Comparison of ENCODE assay signal across 9 mouse cellular contexts in the genomic region with DNA sequence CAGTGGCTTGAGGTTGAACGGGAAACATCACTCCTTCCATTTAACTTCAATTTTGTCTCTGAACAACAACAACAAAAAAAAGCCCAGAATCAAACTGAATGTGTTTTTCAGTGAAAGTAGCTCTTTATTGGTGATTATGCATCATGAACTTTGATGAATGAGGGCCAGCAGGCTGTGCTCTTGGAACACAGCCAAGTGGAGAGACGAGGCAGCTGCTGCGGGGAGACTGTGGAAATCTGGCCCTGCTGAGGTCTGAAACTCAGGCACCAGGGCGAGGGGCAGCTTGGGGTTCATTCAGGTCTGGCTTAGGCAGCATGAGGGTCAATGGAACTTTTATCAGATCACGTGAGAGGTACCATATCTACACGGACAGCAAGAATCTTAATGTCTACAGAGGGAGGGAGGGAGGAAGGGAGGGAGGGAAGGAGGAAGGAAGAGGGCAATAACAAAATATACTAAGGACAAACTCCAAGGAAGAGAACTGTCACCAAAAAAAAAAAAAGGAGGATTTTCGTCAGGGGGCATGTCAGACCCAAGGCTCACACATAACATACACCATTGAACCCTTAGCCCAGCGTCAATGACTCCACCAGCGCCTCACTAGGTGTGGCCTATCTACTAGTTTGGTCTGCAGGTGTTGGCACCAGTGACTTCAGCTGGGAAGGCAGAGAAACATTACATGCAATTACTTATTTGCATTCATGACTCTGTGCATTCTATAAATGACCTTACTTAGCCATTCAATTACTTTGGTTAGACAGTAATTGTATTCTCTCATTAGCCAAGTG.
A peak's percentile ranks its signal among the peaks of the same experiment; 100 is the strongest.
DNase-seq lines count a peak whose midpoint lies in the region; ATAC-seq and TF ChIP-seq lines count a peak whose summit lies in the region.
"Had no signal": no experiment of that assay in that cellular context is flagged by ENCODE, and none has a peak within 500 bp of the region (broad histone marks: within the 10 kb centered on the region; RNA-seq: fewer than 3 reads in every experiment).

No protein-coding gene starts in this region.

- H3K27ac ChIP-seq in midbrain, embryonic 11.5 days (ENCODE audit: low read depth, low read length): no peak overlapping the region
- no peak overlapping the region for H3K27ac ChIP-seq in midbrain, embryonic 10.5 days (replicated peaks)
- no peak overlapping the region for H3K27ac ChIP-seq in embryonic facial prominence, embryonic 14.5 days (replicated peaks; ENCODE audit: low read depth, low read length)
- no peak overlapping the region for H3K27ac ChIP-seq in limb, embryonic 12.5 days
- H3K27ac ChIP-seq in stomach, embryonic 15.5 days: no peak overlapping the region
- no peak overlapping the region for H3K27ac ChIP-seq in layer of hippocampus, adult 2 months

- H3K27me3 ChIP-seq in midbrain, embryonic 11.5 days (ENCODE audit: control insufficient read depth, insufficient read depth, low read length): no peaks in the 10 kb centered on the region
- H3K27me3 ChIP-seq in midbrain, embryonic 10.5 days (ENCODE audit: low read depth, poor library complexity, severe bottlenecking): no peaks in the 10 kb centered on the region
- no peaks in the 10 kb centered on the region for H3K27me3 ChIP-seq in embryonic facial prominence, embryonic 14.5 days (replicated peaks; ENCODE audit: control insufficient read depth, insufficient read depth, low read length)
- peaks cover 9% of the 10 kb centered on the region for H3K27me3 ChIP-seq in limb, embryonic 12.5 days
- H3K27me3 ChIP-seq in stomach, embryonic 15.5 days (replicated peaks): no peaks in the 10 kb centered on the region
- H3K27me3 ChIP-seq: Patski had no signal

- H3K36me3 ChIP-seq in midbrain, embryonic 11.5 days (ENCODE audit: control insufficient read depth, insufficient read depth, low read length): no peaks in the 10 kb centered on the region
- no peaks in the 10 kb centered on the region for H3K36me3 ChIP-seq in midbrain, embryonic 10.5 days
- no peaks in the 10 kb centered on the region for H3K36me3 ChIP-seq in embryonic facial prominence, embryonic 14.5 days (ENCODE audit: control insufficient read depth, insufficient read depth, low read length)
- no peaks in the 10 kb centered on the region for H3K36me3 ChIP-seq in limb, embryonic 12.5 days
- H3K36me3 ChIP-seq in stomach, embryonic 15.5 days: no peaks in the 10 kb centered on the region

- peak; percentile 63 for ATAC-seq in midbrain, embryonic 11.5 days (ENCODE audit: low FRiP score)
- ATAC-seq in embryonic facial prominence, embryonic 14.5 days (ENCODE audit: low read depth): peak; percentile 77; the same call in 1 of the 2 replicates
- ATAC-seq in limb, embryonic 12.5 days (ENCODE audit: insufficient number of reproducible peaks, insufficient read depth, low FRiP score, low TSS enrichment, low read depth): peak; percentile 63; the same call in 1 of the 2 replicates
- no peak for ATAC-seq in stomach, embryonic 15.5 days (ENCODE audit: insufficient read depth, low FRiP score, low read depth)
- ATAC-seq: Patski had no signal

- 56% methylated on average over 9 of the region's 9 CpGs for WGBS in midbrain, embryonic 11.5 days
- 73% methylated on average over 9 of the region's 9 CpGs for WGBS in midbrain, embryonic 10.5 days
- WGBS in embryonic facial prominence, embryonic 14.5 days: 36% methylated on average over 9 of the region's 9 CpGs
- 41% methylated on average over 9 of the region's 9 CpGs for WGBS in limb, embryonic 12.5 days
- WGBS in stomach, embryonic 15.5 days: 29% methylated on average over 9 of the region's 9 CpGs

- H3K4me2 ChIP-seq in midbrain, embryonic 11.5 days: no peak overlapping the region
- H3K4me2 ChIP-seq in embryonic facial prominence, embryonic 14.5 days (ENCODE audit: low read depth, low read length): no peak overlapping the region
- H3K4me2 ChIP-seq in limb, embryonic 12.5 days: no peak overlapping the region
- H3K4me2 ChIP-seq in stomach, embryonic 15.5 days: 0 out of 2 replicates have a peak overlapping the region, but pooled peaks have one; percentile 5

- H3K9me3 ChIP-seq in midbrain, embryonic 11.5 days (ENCODE audit: control insufficient read depth, low read length): no peaks in the 10 kb centered on the region
- no peaks in the 10 kb centered on the region for H3K9me3 ChIP-seq in midbrain, embryonic 10.5 days (replicated peaks)
- no peaks in the 10 kb centered on the region for H3K9me3 ChIP-seq in embryonic facial prominence, embryonic 14.5 days (ENCODE audit: control insufficient read depth, low read length)
- no peaks in the 10 kb centered on the region for H3K9me3 ChIP-seq in limb, embryonic 12.5 days
- H3K9me3 ChIP-seq in stomach, embryonic 15.5 days: no peaks in the 10 kb centered on the region

- no peak overlapping the region for H3K9ac ChIP-seq in midbrain, embryonic 11.5 days (ENCODE audit: low read length)
- no peak overlapping the region for H3K9ac ChIP-seq in embryonic facial prominence, embryonic 14.5 days (ENCODE audit: low read depth, low read length)
- no peak overlapping the region for H3K9ac ChIP-seq in limb, embryonic 12.5 days (replicated peaks)
- H3K9ac ChIP-seq in stomach, embryonic 15.5 days: no peak overlapping the region

- no peak for TF ChIP-seq CTCF in layer of hippocampus, adult 2 months (conservative IDR thresholded peaks at IDR 0.05)

- no peak for DNase-seq in midbrain, embryonic 11.5 days (ENCODE audit: low spot score, missing footprints)
- DNase-seq in midbrain, embryonic 10.5 days (ENCODE audit: low spot score): no peak
- peak; percentile 77 for DNase-seq in embryonic facial prominence, embryonic 14.5 days (ENCODE audit: low spot score)
- DNase-seq in heart, postnatal 4 days: peak; percentile 62
- DNase-seq in left cerebral cortex, adult 9 months (ENCODE audit: low spot score in 2 of 2): no peak
- DNase-seq in layer of hippocampus, adult 2 months (ENCODE audit: low spot score in 2 of 2): no peak

- no peak overlapping the region for H3K4me3 ChIP-seq in midbrain, embryonic 11.5 days (ENCODE audit: low read depth, low read length)
- no peak overlapping the region for H3K4me3 ChIP-seq in midbrain, embryonic 10.5 days
- no peak overlapping the region for H3K4me3 ChIP-seq in embryonic facial prominence, embryonic 14.5 days (ENCODE audit: low read depth, low read length)
- no peak overlapping the region for H3K4me3 ChIP-seq in limb, embryonic 12.5 days (replicated peaks)
- H3K4me3 ChIP-seq in stomach, embryonic 15.5 days (replicated peaks): no peak overlapping the region
- no peak overlapping the region for H3K4me3 ChIP-seq in layer of hippocampus, adult 2 months

- no peaks in the 10 kb centered on the region for H3K4me1 ChIP-seq in midbrain, embryonic 11.5 days (ENCODE audit: control insufficient read depth, insufficient read depth, low read length)
- no peaks in the 10 kb centered on the region; the same call in 1 of the 2 replicates for H3K4me1 ChIP-seq in midbrain, embryonic 10.5 days
- peaks cover 1% of the 10 kb centered on the region; the same call in 1 of the 2 replicates for H3K4me1 ChIP-seq in embryonic facial prominence, embryonic 14.5 days (ENCODE audit: control insufficient read depth, insufficient read depth, low read length)
- H3K4me1 ChIP-seq in limb, embryonic 12.5 days (replicated peaks): peaks cover 17% of the 10 kb centered on the region
- no peaks in the 10 kb centered on the region for H3K4me1 ChIP-seq in stomach, embryonic 15.5 days

Comparison
In these comparisons a context has a peak if more than half of its experiments do, and no peak if none do; other contexts are left out.
1. DNase-seq: peak in embryonic facial prominence, embryonic 14.5 days (single experiment) and heart, postnatal 4 days (single experiment); none in midbrain, embryonic 11.5 days (single experiment), midbrain, embryonic 10.5 days (single experiment), left cerebral cortex, adult 9 months (0 of 2) and layer of hippocampus, adult 2 months (0 of 2).